Mouse (Mus musculus): Measurements from ENCODE around the gene Inpp5d. TPM values are rescaled to one million over a fixed set of nuclear protein-coding genes. Genes with fewer than 3 reads are reported as not detected.

Inpp5d gene
- polyA plus RNA-seq, 1 experiment from 2014 or later = 7.9 TPM

GRCm38 (mm10) chr1:87730271-87730670, 110.2 kb downstream of the Inpp5d start:
- no peak overlapping the region for H3K9ac ChIP-seq
- H3K4me1 ChIP-seq (replicated peaks) = no peaks in the 10 kb centered on the region
- H3K4me3 ChIP-seq = no peak overlapping the region
- H3K4me2 ChIP-seq = no peak overlapping the region
- no peak overlapping the region for H3K27ac ChIP-seq (ENCODE audit: poor library complexity, severe bottlenecking)
- H3K9me3 ChIP-seq (replicated peaks) = no peaks in the 10 kb centered on the region
- no peaks in the 10 kb centered on the region for H3K36me3 ChIP-seq
- H3K27me3 ChIP-seq (replicated peaks) = no peaks in the 10 kb centered on the region
- ATAC-seq (ENCODE audit: insufficient number of reproducible peaks, low FRiP score) = no peak
- 77% methylated on average over 7 of the region's 7 CpGs for WGBS

- no peak overlapping the region for H3K27ac ChIP-seq (ENCODE audit: poor library complexity, severe bottlenecking)
- ATAC-seq (ENCODE audit: insufficient number of reproducible peaks, low FRiP score) = no peak
- H3K4me2 ChIP-seq = no peak overlapping the region
- H3K9ac ChIP-seq = no peak overlapping the region
- no peak overlapping the region for H3K4me3 ChIP-seq
- 79% methylated on average over 5 of the region's 5 CpGs for WGBS
- no peaks in the 10 kb centered on the region for H3K36me3 ChIP-seq
- H3K9me3 ChIP-seq (replicated peaks) = no peaks in the 10 kb centered on the region
- no peaks in the 10 kb centered on the region for H3K4me1 ChIP-seq (replicated peaks)
- H3K27me3 ChIP-seq (replicated peaks) = no peaks in the 10 kb centered on the region
Measured at GRCm38 (mm10) chr1:87733212-87733611, 113.1 kb downstream of the Inpp5d start.

DNA sequence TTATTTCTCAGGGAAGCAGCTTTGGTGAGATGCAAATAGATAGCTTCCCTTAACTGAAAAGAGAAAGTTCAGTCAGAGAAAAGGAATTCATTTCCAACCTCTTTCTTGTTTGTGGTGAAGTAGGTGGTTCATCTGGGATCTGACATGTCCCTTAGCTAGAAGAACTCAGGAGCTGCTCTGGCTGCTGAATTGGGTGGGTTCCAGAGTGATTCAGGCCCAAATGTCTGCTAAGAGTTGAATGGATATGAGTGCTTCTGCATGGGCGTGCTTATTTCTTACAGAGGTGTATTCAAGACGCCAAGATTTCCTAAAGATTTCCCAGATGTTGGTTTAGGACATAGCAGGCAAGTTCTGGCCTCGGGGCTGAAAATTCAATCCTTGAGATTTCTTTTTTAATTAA, 114.0 kb downstream of the Inpp5d start:
- H3K4me2 ChIP-seq = no peak overlapping the region
- WGBS = 68% methylated on average over 3 of the region's 3 CpGs
- ATAC-seq (ENCODE audit: insufficient number of reproducible peaks, low FRiP score) = no peak

DNA sequence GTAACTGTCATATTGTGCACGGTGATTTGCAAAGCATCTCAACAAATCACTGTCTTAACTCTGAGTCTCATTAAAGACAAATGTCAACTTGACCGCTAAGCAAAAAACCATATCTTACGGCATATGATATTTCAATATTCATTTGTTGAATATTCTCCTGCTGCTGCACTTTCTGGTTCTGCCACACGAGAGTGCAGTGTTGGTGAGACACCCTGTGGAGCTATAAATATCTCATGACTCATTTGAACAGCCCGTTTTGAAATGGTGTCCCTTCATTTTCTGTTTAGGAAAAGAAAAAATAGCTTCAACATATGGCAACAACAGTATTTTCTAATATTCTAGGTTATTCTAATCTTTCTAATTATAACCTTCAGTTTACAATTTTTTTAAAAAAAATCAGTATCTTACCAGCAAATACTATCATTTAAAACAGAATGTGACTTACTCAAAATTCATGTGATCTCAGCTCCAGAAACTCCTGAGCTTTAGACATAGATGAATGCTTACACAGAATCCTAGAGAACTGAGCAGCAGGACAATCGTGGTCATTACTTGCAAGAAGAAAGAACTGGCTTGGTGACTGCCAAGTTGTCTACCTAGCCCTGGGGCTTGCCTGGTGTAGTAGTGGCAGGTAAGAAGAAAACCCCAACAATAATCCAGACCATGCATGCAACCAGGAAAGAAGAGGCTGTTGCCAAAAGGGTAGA, 120.6 kb downstream of the Inpp5d start:
- Histone ChIP-seq H3K27me3 (replicated peaks) (no peaks in the 10 kb centered on the region), H3K36me3 (no peaks in the 10 kb centered on the region), H3K4me1 (replicated peaks) (no peaks in the 10 kb centered on the region), H3K9ac (no peak overlapping the region), H3K4me3 (no peak overlapping the region), H3K27ac (ENCODE audit: poor library complexity, severe bottlenecking) (no peak overlapping the region), H3K9me3 (replicated peaks) (no peaks in the 10 kb centered on the region), H3K4me2 (no peak overlapping the region)
- WGBS = 50% methylated on average over 6 of the region's 6 CpGs
- no peak for ATAC-seq (ENCODE audit: insufficient number of reproducible peaks, low FRiP score)

More for the DNA sequence above, 114.0 kb downstream of the Inpp5d start:
- no peak overlapping the region for H3K4me3 ChIP-seq
- H3K9me3 ChIP-seq (replicated peaks) = no peaks in the 10 kb centered on the region
- no peaks in the 10 kb centered on the region for H3K36me3 ChIP-seq
- H3K27me3 ChIP-seq (replicated peaks) = no peaks in the 10 kb centered on the region
- no peaks in the 10 kb centered on the region for H3K4me1 ChIP-seq (replicated peaks)
- H3K27ac ChIP-seq (ENCODE audit: poor library complexity, severe bottlenecking) = no peak overlapping the region
- H3K9ac ChIP-seq = no peak overlapping the region

GRCm38 (mm10) chr1:87749360-87749973, 129.4 kb downstream of the Inpp5d start:
- no peaks in the 10 kb centered on the region for H3K36me3 ChIP-seq

GRCm38 (mm10) chr1:87755641-87756470, 135.7 kb downstream of the Inpp5d start, which contains the start of gene Atg16l1:
Atg16l1 (plus strand) TSS chr1:87755870.
- WGBS = under 1% methylated on average over 79 of the region's 79 CpGs

More at GRCm38 (mm10) chr1:87749360-87749973, 129.4 kb downstream of the Inpp5d start:
- Histone ChIP-seq H3K27ac (ENCODE audit: poor library complexity, severe bottlenecking) (no peak overlapping the region), H3K27me3 (replicated peaks) (peaks cover 20% of the 10 kb centered on the region; the same call in 1 of the 2 replicates), H3K9me3 (replicated peaks) (no peaks in the 10 kb centered on the region), H3K9ac (no peak overlapping the region), H3K4me2 (no peak overlapping the region), H3K4me1 (replicated peaks) (no peaks in the 10 kb centered on the region), H3K4me3 (no peak overlapping the region)
- ATAC-seq (ENCODE audit: insufficient number of reproducible peaks, low FRiP score) = no peak

DNA sequence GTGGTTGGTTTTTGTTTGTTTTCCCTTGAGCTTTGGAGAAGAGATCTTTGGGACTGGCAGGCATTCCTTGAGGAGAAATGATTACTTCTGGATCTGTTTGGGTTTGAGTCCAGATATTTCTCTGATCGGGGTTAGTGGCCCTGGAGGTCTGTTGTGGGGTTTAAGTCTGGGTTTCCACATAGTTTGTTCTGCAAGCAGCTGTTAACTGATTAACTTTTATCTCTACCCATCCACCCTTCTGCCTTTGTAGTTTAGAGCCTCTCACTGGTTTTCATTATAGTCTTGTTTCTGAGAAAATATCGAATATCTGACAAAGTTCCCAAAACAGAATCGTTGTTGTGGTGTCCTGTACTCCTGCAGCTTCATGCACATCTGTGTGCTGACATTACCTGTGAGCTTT, 143.7 kb downstream of the Inpp5d start:
- H3K36me3 ChIP-seq = peaks cover 80% of the 10 kb centered on the region

More at GRCm38 (mm10) chr1:87755641-87756470, 135.7 kb downstream of the Inpp5d start, which contains the start of gene Atg16l1:
- peak; percentile 99 for ATAC-seq (ENCODE audit: insufficient number of reproducible peaks, low FRiP score)
- H3K36me3 ChIP-seq = peaks cover 16% of the 10 kb centered on the region
- H3K27me3 ChIP-seq (replicated peaks) = 0 out of 2 replicates have a peak, but pooled peaks cover 11% of the 10 kb centered on the region
- peak within 1 kb of the TSS; percentile 92 for H3K9ac ChIP-seq
- peaks cover 9% of the 10 kb centered on the region for H3K4me1 ChIP-seq (replicated peaks)
- H3K27ac ChIP-seq (ENCODE audit: poor library complexity, severe bottlenecking) = peak within 1 kb of the TSS; percentile 87
- no peaks in the 10 kb centered on the region for H3K9me3 ChIP-seq (replicated peaks)
- H3K4me2 ChIP-seq = peak within 1 kb of the TSS; percentile 81
- peak within 1 kb of the TSS; percentile 88 for H3K4me3 ChIP-seq

GRCm38 (mm10) chr1:87765741-87766140, 145.6 kb downstream of the Inpp5d start:
- 91% methylated on average over 2 of the region's 2 CpGs for WGBS
- Histone ChIP-seq H3K9me3 (replicated peaks) (no peaks in the 10 kb centered on the region), H3K9ac (no peak overlapping the region), H3K4me3 (no peak overlapping the region), H3K36me3 (peaks cover 86% of the 10 kb centered on the region), H3K4me1 (replicated peaks) (no peaks in the 10 kb centered on the region), H3K27me3 (replicated peaks) (no peaks in the 10 kb centered on the region), H3K4me2 (no peak overlapping the region), H3K27ac (ENCODE audit: poor library complexity, severe bottlenecking) (no peak overlapping the region)
- ATAC-seq (ENCODE audit: insufficient number of reproducible peaks, low FRiP score) = no peak

More for the DNA sequence above, 143.7 kb downstream of the Inpp5d start:
- no peak for ATAC-seq (ENCODE audit: insufficient number of reproducible peaks, low FRiP score)
- Histone ChIP-seq H3K9me3 (replicated peaks) (no peaks in the 10 kb centered on the region), H3K9ac (no peak overlapping the region), H3K4me3 (no peak overlapping the region), H3K4me1 (replicated peaks) (no peaks in the 10 kb centered on the region), H3K27ac (ENCODE audit: poor library complexity, severe bottlenecking) (no peak overlapping the region), H3K4me2 (no peak overlapping the region), H3K27me3 (replicated peaks) (no peaks in the 10 kb centered on the region)
- 80% methylated on average over 3 of the region's 3 CpGs for WGBS

DNA sequence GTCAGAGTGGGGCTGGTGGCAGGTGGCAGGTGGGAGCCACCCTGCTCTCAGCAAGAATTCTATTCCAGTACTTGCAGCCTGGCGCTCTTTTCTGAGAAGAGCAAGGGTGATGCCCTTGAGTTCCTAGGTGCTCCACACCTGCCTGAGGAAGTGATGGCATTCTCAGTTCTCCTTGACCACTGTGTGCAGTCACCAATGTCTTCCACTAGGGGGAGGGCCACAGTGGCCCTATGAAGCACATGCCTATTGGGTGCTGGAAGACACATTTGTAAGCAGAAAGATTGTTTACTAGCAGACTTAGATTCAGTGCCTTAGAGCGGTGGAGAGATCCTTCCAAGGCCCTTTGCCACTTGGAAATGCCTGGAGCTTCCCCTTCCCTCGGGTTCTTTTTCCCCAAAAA, 146.1 kb downstream of the Inpp5d start:
- Histone ChIP-seq H3K27ac (ENCODE audit: poor library complexity, severe bottlenecking) (no peak overlapping the region), H3K9me3 (replicated peaks) (no peaks in the 10 kb centered on the region), H3K4me1 (replicated peaks) (no peaks in the 10 kb centered on the region), H3K36me3 (peaks cover 88% of the 10 kb centered on the region), H3K4me2 (no peak overlapping the region), H3K9ac (no peak overlapping the region), H3K4me3 (no peak overlapping the region), H3K27me3 (replicated peaks) (no peaks in the 10 kb centered on the region)
- 94% methylated on average over 3 of the region's 3 CpGs for WGBS
- ATAC-seq (ENCODE audit: insufficient number of reproducible peaks, low FRiP score) = no peak

DNA sequence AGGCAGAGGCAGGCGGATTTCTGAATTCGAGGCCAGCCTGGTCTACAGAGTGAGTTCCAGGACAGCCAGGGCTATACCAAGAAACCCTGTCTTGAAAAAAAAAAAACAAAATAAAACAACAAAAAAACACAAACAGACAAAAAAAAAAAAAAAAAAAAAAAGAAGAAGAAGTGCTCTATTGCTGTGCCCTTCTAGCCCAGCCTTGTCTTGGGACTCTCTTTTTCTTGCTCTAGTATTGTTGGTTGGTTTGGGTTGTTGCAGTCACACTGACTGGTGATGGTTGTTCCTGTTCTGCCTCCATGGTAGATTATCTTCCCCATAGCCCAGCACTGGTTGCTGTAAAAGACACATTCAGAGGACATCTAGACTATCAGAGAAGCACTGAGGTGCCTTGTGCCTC, 149.2 kb downstream of the Inpp5d start:
- Histone ChIP-seq H3K27ac (ENCODE audit: poor library complexity, severe bottlenecking) (no peak overlapping the region), H3K9me3 (replicated peaks) (no peaks in the 10 kb centered on the region), H3K36me3 (peaks cover 90% of the 10 kb centered on the region), H3K9ac (no peak overlapping the region), H3K27me3 (replicated peaks) (no peaks in the 10 kb centered on the region), H3K4me3 (no peak overlapping the region), H3K4me1 (replicated peaks) (no peaks in the 10 kb centered on the region), H3K4me2 (no peak overlapping the region)
- ATAC-seq (ENCODE audit: insufficient number of reproducible peaks, low FRiP score) = no peak
- 100% methylated on average over 2 of the region's 2 CpGs for WGBS
